Mouse (Mus musculus): Measurements from ENCODE around the gene Tacr2.

DNA sequence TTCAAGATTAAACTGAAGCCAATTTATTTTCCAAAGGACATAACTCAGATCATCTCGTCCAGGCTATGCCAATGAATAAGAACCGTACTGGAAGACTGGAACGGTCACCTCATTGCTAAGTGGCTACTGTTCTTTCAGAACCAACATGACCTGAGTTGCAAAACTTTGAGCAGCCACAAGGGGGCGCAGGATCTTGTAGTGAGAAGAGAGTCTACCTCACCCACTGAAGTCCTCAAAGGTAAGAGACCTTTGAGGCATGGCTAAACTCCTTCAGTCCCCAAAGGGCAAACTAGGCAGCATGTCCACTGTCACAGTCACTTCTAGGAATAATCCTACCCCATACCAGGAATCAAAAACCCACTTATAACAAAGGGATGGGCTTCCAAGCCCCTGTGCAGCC, 23.0 kb downstream of the Tacr2 start:
- TF ChIP-seq POLR2A (IDR thresholded peaks at IDR 0.05; ENCODE audit: control insufficient read depth, extremely low read depth, insufficient read depth, low read length, poor library complexity): no peak
- TF ChIP-seq CTCF (IDR thresholded peaks at IDR 0.05; ENCODE audit: borderline replicate concordance, control insufficient read depth, extremely low read depth, insufficient read depth, low read length, poor library complexity): no peak

Measured in thymus, adult 2 months (tissue).